Mouse (Mus musculus): Measurements from ENCODE around the gene Pex12.

DNA sequence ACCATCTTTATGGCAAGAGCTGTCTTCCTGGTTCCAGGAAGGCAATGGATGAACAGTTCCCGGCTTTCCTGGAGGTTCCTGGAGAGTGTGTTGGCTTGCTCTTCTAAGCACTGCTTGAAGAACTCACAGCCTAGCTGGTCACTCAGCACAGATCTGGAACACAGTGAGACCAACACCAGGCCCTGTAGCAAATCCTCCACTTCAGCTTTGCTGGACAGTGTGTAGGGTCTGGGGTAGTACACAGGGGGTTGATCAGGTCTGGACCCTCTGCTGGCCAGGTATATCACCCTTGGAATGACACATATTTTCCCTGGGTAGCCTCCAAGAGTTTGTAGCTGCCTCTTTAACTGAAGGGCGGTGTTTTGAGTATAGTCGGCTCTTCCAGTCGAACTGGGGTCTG is 23.4 kb downstream of the Pex12 start:
- TF ChIP-seq RAD21 (IDR thresholded peaks at IDR 0.05; ENCODE audit: low read depth, low read length) (no peak), CTCF (IDR thresholded peaks at IDR 0.05 in 2 of 3, conservative IDR thresholded peaks at IDR 0.05 in 1 of 3; ENCODE audit: control insufficient read depth in 1 of 3, insufficient read depth in 1 of 3, low read depth in 2 of 3, low read length in 3 of 3, poor library complexity in 1 of 3, severe bottlenecking in 1 of 3) (no peak), MAX (IDR thresholded peaks at IDR 0.05; ENCODE audit: low read length) (no peak), E2F4 (IDR thresholded peaks at IDR 0.05; ENCODE audit: borderline replicate concordance, low read depth, low read length) (no peak), ZMIZ1 (IDR thresholded peaks at IDR 0.05; ENCODE audit: low read depth, low read length) (no peak), ZC3H11A (IDR thresholded peaks at IDR 0.05; ENCODE audit: low read depth, low read length) (no peak), ZKSCAN1 (IDR thresholded peaks at IDR 0.05; ENCODE audit: low read depth, low read length) (no peak)
